Mouse (Mus musculus) heart, embryonic 14.5 days (tissue): ENCODE data around the gene Fchsd2. TPM values are rescaled to one million over a fixed set of nuclear protein-coding genes. Genes with fewer than 3 reads are reported as not detected.
"Not testable (repeated sequence)": the region's sequence is repeated elsewhere in the genome, so short reads cannot be mapped to it uniquely, and the experiment has no call there.

Source experiments
- ATAC-seq: fragments of 200-750 bp; cut with Nextera tagmentation; 2 replicates; pipeline ENCODE4 v1.8.0; 2017; ENCODE audit warnings: low read depth, moderate TSS enrichment; ENCODE audit not compliant: insufficient number of reproducible peaks, insufficient read depth, low FRiP score
- H3K27ac ChIP-seq, 2 experiments: fragments of 200-500 bp in 1 of 2; fragments of 300-500 bp in 1 of 2; sonication (generic) in 1 of 2; replicated peaks in 1 of 2; 2 replicates each; pipeline ENCODE4 v1.5.1; 2012 to 2014; ENCODE audit warnings: low read depth in 2 of 2, low read length in 2 of 2, control low read depth in 1 of 2, mild to moderate bottlenecking in 1 of 2, mixed read lengths in 1 of 2; ENCODE audit not compliant: control insufficient read depth in 1 of 2, insufficient read depth in 1 of 2
- H3K27me3 ChIP-seq: fragments of 300-500 bp; sonication (generic); 2 replicates; pipeline ENCODE4 v1.6.1; 2014; ENCODE audit warnings: mild to moderate bottlenecking, low read length, control low read depth; ENCODE audit not compliant: control insufficient read depth, insufficient read depth
- H3K36me3 ChIP-seq: fragments of 300-500 bp; sonication (generic); 2 replicates; pipeline ENCODE4 v1.6.1; 2014; ENCODE audit warnings: mild to moderate bottlenecking, control low read depth, low read length, mixed read lengths; ENCODE audit not compliant: control insufficient read depth, insufficient read depth
- H3K4me1 ChIP-seq, 2 experiments: fragments of 200-500 bp in 1 of 2; fragments of 300-500 bp in 1 of 2; sonication (generic) in 1 of 2; 2 replicates each; pipeline ENCODE4 v1.6.1; 2012 to 2014; ENCODE audit warnings: low read length in 2 of 2, control low read depth in 1 of 2, mixed read lengths in 1 of 2; ENCODE audit not compliant: control insufficient read depth in 2 of 2, insufficient read depth in 2 of 2
- H3K4me2 ChIP-seq: fragments of 300-500 bp; sonication (generic); 2 replicates; pipeline ENCODE4 v1.6.1; 2014; ENCODE audit warnings: mild to moderate bottlenecking, low read length
- H3K4me3 ChIP-seq, 2 experiments: fragments of 200-500 bp in 1 of 2; fragments of 300-500 bp in 1 of 2; sonication (generic) in 1 of 2; 2 replicates each; pipeline ENCODE4 v1.5.1; 2012 to 2014; ENCODE audit warnings: low read length in 2 of 2, mild to moderate bottlenecking in 2 of 2, control low read depth in 1 of 2, low read depth in 1 of 2, moderate library complexity in 1 of 2; ENCODE audit not compliant: control insufficient read depth in 1 of 2, insufficient read depth in 1 of 2
- H3K9ac ChIP-seq: fragments of 300-500 bp; sonication (generic); 2 replicates; pipeline ENCODE4 v1.6.1; 2014; ENCODE audit warnings: mild to moderate bottlenecking, low read length
- H3K9me3 ChIP-seq: fragments of 300-500 bp; sonication (generic); 2 replicates; pipeline ENCODE4 v1.6.1; 2016; ENCODE audit warnings: low read length, control low read depth; ENCODE audit not compliant: control insufficient read depth
- WGBS: fragments of 180-500 bp; shearing (Covaris S2); extraction: QIAGEN DNeasy Blood & Tissue Kit; methylation state at CpG from one replicate; pipeline ENCODE4 v1.1.7; 2014; 5-methylcytosine and 5-hydroxymethylcytosine counted together
- polyA plus RNA-seq: library from polyadenylated mRNA; unstranded; fragments of >200 nt; fragmentation: Nextera tagmentation; extraction: Ambion mirVana; gene quantifications from 2 replicates; pipeline ENCODE4 v1.2.1, GENCODE M21; 2014

Fchsd2 gene
- polyA plus RNA-seq, 1 experiment from 2014 or later = 18.0 TPM

GRCm38 (mm10) chr7:101134117-101134516 lies 41.5 kb downstream of the Fchsd2 start:
- no peaks in the 10 kb centered on the region for H3K4me1 ChIP-seq
- no peak overlapping the region for H3K4me3 ChIP-seq
- H3K9ac ChIP-seq = no peak overlapping the region
- no peak overlapping the region for H3K4me2 ChIP-seq
- H3K9me3 ChIP-seq = no peaks in the 10 kb centered on the region
- ATAC-seq = no peak
- H3K27me3 ChIP-seq = no peaks in the 10 kb centered on the region
- H3K27ac ChIP-seq = no peak overlapping the region
- H3K36me3 ChIP-seq = no peaks in the 10 kb centered on the region
- WGBS = 95% methylated on average over 2 of the region's 2 CpGs

DNA sequence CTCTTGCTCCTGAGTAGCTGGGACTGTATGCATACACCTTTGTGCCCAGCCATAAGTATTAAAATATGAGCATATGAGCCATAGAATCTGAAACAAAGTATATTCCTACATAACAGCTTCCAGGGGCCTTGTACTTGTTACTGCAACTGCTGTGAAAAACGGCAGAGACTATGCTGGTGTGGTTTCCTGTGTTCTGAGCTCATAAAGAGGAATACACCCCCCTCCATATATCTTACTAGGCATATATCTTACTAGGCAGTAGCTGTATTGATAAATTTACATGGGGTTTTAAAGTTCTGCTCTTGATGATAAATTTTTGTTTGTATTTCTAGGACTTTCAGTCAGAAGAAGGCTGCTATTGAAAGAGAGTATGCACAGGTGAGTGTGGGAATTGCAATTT lies 46.2 kb downstream of the Fchsd2 start:
- 66% methylated on average over 1 of the region's 1 CpGs for WGBS
- Histone ChIP-seq H3K9ac (no peak overlapping the region), H3K9me3 (no peaks in the 10 kb centered on the region), H3K4me1 (0 out of 4 replicates have a peak, but pooled peaks cover 0 to 4% of the 10 kb centered on the region in 2 experiments), H3K4me2 (no peak overlapping the region), H3K27ac (no peak overlapping the region), H3K27me3 (no peaks in the 10 kb centered on the region), H3K4me3 (no peak overlapping the region), H3K36me3 (no peaks in the 10 kb centered on the region)
- no peak for ATAC-seq

GRCm38 (mm10) chr7:101142907-101143306 lies 50.2 kb downstream of the Fchsd2 start:
- Histone ChIP-seq H3K9me3 (no peaks in the 10 kb centered on the region), H3K4me2 (no peak overlapping the region), H3K27ac (no peak overlapping the region; a peak in 1 of 4 replicates), H3K27me3 (no peaks in the 10 kb centered on the region), H3K36me3 (no peaks in the 10 kb centered on the region), H3K4me3 (no peak overlapping the region), H3K9ac (no peak overlapping the region), H3K4me1 (0 out of 4 replicates have a peak, but pooled peaks cover 0 to 4% of the 10 kb centered on the region in 2 experiments)
- 68% methylated on average over 2 of the region's 2 CpGs for WGBS
- ATAC-seq = no peak

GRCm38 (mm10) chr7:101144222-101144621 lies 51.6 kb downstream of the Fchsd2 start:
- Histone ChIP-seq H3K27me3 (no peaks in the 10 kb centered on the region), H3K4me1 (0 out of 4 replicates have a peak, but pooled peaks cover 0 to 4% of the 10 kb centered on the region in 2 experiments), H3K9me3 (no peaks in the 10 kb centered on the region), H3K4me2 (no peak overlapping the region), H3K4me3 (no peak overlapping the region), H3K36me3 (no peaks in the 10 kb centered on the region), H3K27ac (no peak overlapping the region), H3K9ac (no peak overlapping the region)
- ATAC-seq = no peak
- 78% methylated on average over 2 of the region's 2 CpGs for WGBS

GRCm38 (mm10) chr7:101149039-101149438 lies 56.4 kb downstream of the Fchsd2 start:
- ATAC-seq = no peak
- 37% methylated on average over 3 of the region's 3 CpGs for WGBS
- no peak overlapping the region for H3K27ac ChIP-seq
- no peaks in the 10 kb centered on the region for H3K27me3 ChIP-seq
- 0 out of 2 replicates have a peak, but pooled peaks cover 4% of the 10 kb centered on the region for H3K36me3 ChIP-seq
- no peaks in the 10 kb centered on the region for H3K4me1 ChIP-seq
- no peak overlapping the region for H3K4me3 ChIP-seq
- no peak overlapping the region for H3K4me2 ChIP-seq
- no peaks in the 10 kb centered on the region for H3K9me3 ChIP-seq
- no peak overlapping the region for H3K9ac ChIP-seq

DNA sequence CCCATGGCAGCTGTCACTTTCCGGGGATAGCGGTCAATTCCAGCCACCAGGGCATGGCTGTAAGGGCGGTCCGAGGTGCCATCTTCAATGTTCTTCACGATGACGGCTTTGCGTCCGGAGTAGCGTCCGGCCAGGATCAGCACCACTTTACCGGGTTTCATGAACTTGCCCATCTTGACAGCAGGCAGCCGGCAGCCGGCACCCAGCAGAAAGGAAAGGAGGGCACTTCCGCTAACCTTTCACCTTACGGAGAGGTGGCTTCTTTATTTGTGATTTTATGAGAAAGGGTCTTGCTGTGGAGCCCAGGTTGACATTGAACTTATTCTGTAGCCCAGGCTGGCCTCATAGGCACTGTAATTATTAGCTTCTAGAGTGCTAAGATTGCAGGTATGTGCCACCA lies 62.2 kb downstream of the Fchsd2 start:
- ATAC-seq, H3K4me2 ChIP-seq, H3K9me3 ChIP-seq, H3K4me1 ChIP-seq, H3K4me3 ChIP-seq, H3K36me3 ChIP-seq, H3K27me3 ChIP-seq, H3K9ac ChIP-seq, H3K27ac ChIP-seq: not testable (repeated sequence)
- 97% methylated on average over 15 of the region's 15 CpGs for WGBS

- Histone ChIP-seq H3K4me1 (no peaks in the 10 kb centered on the region), H3K27me3 (no peaks in the 10 kb centered on the region), H3K4me2 (no peak overlapping the region), H3K27ac (no peak overlapping the region), H3K9me3 (no peaks in the 10 kb centered on the region), H3K4me3 (no peak overlapping the region), H3K36me3 (no peaks in the 10 kb centered on the region), H3K9ac (no peak overlapping the region)
- WGBS = 91% methylated on average over 3 of the region's 3 CpGs
- no peak for ATAC-seq
Observed at GRCm38 (mm10) chr7:101155284-101155683, 62.6 kb downstream of the Fchsd2 start.

- Histone ChIP-seq H3K9me3 (no peaks in the 10 kb centered on the region), H3K4me1 (no peaks in the 10 kb centered on the region), H3K27ac (no peak overlapping the region), H3K4me2 (no peak overlapping the region), H3K27me3 (no peaks in the 10 kb centered on the region), H3K36me3 (no peaks in the 10 kb centered on the region), H3K9ac (no peak overlapping the region), H3K4me3 (no peak overlapping the region)
- WGBS = 82% methylated on average over 2 of the region's 2 CpGs
- no peak for ATAC-seq
Observed at GRCm38 (mm10) chr7:101160266-101160665, 67.6 kb downstream of the Fchsd2 start.
